Mouse (Mus musculus) neutrophil, adult 83 days (primary cell): ENCODE measurements around the gene Hrasls. TPM values are rescaled to one million over a fixed set of nuclear protein-coding genes. Genes with fewer than 3 reads are reported as not detected.

Experiments used
- total RNA-seq, 2 experiments: library from RNA; stranded (reverse); gene quantifications; one replicate each; pipeline ENCODE4 v1.2.4; 2023

The Hrasls gene
- not detected for total RNA-seq

GRCm38 (mm10) chr16:29209605-29210411 lies at the start of gene Hrasls:
TSS of gene Hrasls (plus strand) at chr16:29209695.

Other genes starting within 250 kb of the Hrasls start
- gene Atp13a5, start 169.0 kb downstream of the Hrasls start, total RNA-seq: not detected